Mouse (Mus musculus) kidney, postnatal 25 days (tissue): ENCODE results near the gene Rimkla.

ENCODE experiments used
- DNase-seq, 2 experiments: peaks; one replicate each; pipeline ENCODE4 v3.0.0; 2021; ENCODE audit warnings: mixed read lengths in 2 of 2

The Rimkla gene

DNA sequence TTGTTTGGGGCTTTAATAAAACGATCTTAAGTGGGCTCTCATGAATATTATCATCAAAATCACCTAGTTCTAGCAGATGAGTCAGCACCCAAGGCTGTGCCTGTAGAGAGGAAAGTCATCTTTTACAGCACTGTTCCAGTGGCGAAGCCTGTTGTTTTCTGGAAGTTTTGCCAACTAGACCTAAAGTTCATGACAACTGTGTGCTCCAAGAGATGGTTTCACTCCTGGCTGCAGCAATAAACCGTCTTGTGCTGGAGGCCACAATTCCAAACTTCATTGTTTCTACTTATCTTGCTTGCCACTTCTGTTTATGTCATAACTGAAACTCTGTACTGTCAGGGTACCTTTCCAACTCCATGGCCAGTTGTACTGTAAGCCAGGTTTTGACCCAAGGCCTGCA lies 75.2 kb downstream of the Rimkla start:
- DNase-seq: no peak
